Mouse (Mus musculus) olfactory bulb, adult 2 months (tissue): Measurements from ENCODE around the gene Man1b1. TPM values are rescaled to one million over a fixed set of nuclear protein-coding genes. Genes with fewer than 3 reads are reported as not detected.

Experiments used
- H3K27ac ChIP-seq: fragments of 200-500 bp; 2 replicates; pipeline ENCODE4 v1.5.1; 2012; ENCODE audit warnings: low read depth, low read length; ENCODE audit not compliant: insufficient read depth
- H3K4me1 ChIP-seq: fragments of 200-500 bp; 2 replicates; pipeline ENCODE4 v1.6.1; 2012; ENCODE audit warnings: low read length; ENCODE audit not compliant: control insufficient read depth, insufficient read depth
- H3K4me3 ChIP-seq: fragments of 200-500 bp; 2 replicates; pipeline ENCODE4 v1.5.1; 2012; ENCODE audit warnings: mild to moderate bottlenecking, low read depth, low read length, moderate library complexity; ENCODE audit not compliant: insufficient read depth
- CTCF ChIP-seq: fragments of 200-500 bp; IDR thresholded peaks from 2 replicates; pipeline ENCODE4 v1.5.1; 2012; ENCODE audit warnings: low read depth, mild to moderate bottlenecking, low read length, moderate library complexity; ENCODE audit not compliant: insufficient read depth
- POLR2A ChIP-seq: fragments of 200-500 bp; IDR thresholded peaks from 2 replicates; pipeline ENCODE4 v1.6.1; 2012; ENCODE audit warnings: mild to moderate bottlenecking, low read depth, low read length, moderate library complexity; ENCODE audit not compliant: insufficient read depth
- WGBS: fragments of 180-500 bp; shearing (Covaris S2); methylation state at CpG from one replicate; pipeline ENCODE4 v1.1.7; 2018; 5-methylcytosine and 5-hydroxymethylcytosine counted together
- polyA plus RNA-seq: library from polyadenylated mRNA; stranded (reverse); fragments of >200 nt; gene quantifications from 2 replicates; pipeline ENCODE4 v1.2.4, GENCODE M21; 2012; ENCODE audit warnings: low replicate concordance; ENCODE audit not compliant: missing spikeins, insufficient read depth, insufficient read length

The Man1b1 gene
- not detected in 2 replicates for polyA plus RNA-seq

GRCm38 (mm10) chr2:25332286-25333160 is at the start of gene Man1b1:
Gene Man1b1, plus strand, starts transcription at chr2:25332338.
- Histone ChIP-seq H3K27ac (peak within 1 kb of the TSS; percentile 83), H3K4me3 (peak within 1 kb of the TSS; percentile 87), H3K4me1 (peaks cover 3% of the 10 kb centered on the region; the same call in 1 of the 2 replicates)
- peak; percentile 30; the same call in 1 of the 2 replicates for TF ChIP-seq CTCF
- peak; percentile 85 for TF ChIP-seq POLR2A
- WGBS: under 1% methylated on average over 78 of the region's 78 CpGs

GRCm38 (mm10) chr2:25285551-25285950 is 46.6 kb upstream of the Man1b1 start:
- no peak overlapping the region for H3K27ac ChIP-seq
- 76% methylated on average over 2 of the region's 2 CpGs for WGBS
- TF ChIP-seq POLR2A (no peak), CTCF (no peak)
- H3K4me3 ChIP-seq: no peak overlapping the region
- H3K4me1 ChIP-seq: peaks cover 32% of the 10 kb centered on the region

- WGBS: 76% methylated on average over 1 of the region's 1 CpGs
- no peak overlapping the region for H3K4me3 ChIP-seq
- H3K27ac ChIP-seq: no peak overlapping the region
- no peak for TF ChIP-seq CTCF
- TF ChIP-seq POLR2A: no peak
- peaks cover 40% of the 10 kb centered on the region for H3K4me1 ChIP-seq
Observed at GRCm38 (mm10) chr2:25286314-25286713, 45.8 kb upstream of the Man1b1 start.

DNA sequence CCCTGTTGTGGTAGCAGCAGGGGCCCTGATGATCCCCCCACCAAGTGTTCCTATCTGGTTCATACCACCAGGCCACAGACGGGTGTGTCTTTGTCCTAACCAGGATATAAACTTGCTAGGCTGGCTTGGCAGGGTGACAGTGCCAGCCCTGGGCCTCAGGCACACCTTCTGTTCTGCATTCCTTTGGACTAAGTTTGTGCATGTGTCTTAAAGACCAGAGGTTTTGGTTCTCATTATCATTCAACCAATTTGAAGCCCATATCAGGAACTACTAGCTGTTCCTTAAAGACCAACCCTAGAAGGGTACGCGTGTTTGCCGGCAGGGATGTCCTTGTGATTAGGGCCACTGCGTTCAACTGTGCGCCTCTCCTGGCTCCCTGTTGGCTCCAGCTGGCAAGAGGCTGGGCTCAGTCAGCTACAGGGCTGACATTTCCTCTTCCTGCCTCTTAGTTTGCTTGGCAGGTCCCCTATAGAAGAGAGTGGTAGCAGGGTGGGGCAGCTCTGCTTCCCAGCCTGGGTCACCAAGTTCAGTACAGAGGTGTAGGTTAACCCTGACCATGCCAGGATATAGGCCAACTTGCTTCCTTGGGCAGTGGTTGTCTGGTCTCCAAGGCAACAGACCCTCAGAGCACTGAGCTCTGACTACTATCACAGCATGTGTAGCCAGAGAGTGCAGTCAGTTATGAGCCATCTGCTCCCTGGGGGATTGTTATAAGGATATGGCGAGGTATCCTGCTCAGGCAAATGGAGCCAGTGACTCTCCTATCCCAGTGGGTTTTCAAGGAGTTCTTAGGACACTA is 45.1 kb upstream of the Man1b1 start:
- TF ChIP-seq POLR2A: no peak
- TF ChIP-seq CTCF: no peak
- 33% methylated on average over 7 of the region's 7 CpGs for WGBS
- peaks cover 47% of the 10 kb centered on the region for H3K4me1 ChIP-seq
- H3K27ac ChIP-seq: no peak overlapping the region
- H3K4me3 ChIP-seq: no peak overlapping the region

DNA sequence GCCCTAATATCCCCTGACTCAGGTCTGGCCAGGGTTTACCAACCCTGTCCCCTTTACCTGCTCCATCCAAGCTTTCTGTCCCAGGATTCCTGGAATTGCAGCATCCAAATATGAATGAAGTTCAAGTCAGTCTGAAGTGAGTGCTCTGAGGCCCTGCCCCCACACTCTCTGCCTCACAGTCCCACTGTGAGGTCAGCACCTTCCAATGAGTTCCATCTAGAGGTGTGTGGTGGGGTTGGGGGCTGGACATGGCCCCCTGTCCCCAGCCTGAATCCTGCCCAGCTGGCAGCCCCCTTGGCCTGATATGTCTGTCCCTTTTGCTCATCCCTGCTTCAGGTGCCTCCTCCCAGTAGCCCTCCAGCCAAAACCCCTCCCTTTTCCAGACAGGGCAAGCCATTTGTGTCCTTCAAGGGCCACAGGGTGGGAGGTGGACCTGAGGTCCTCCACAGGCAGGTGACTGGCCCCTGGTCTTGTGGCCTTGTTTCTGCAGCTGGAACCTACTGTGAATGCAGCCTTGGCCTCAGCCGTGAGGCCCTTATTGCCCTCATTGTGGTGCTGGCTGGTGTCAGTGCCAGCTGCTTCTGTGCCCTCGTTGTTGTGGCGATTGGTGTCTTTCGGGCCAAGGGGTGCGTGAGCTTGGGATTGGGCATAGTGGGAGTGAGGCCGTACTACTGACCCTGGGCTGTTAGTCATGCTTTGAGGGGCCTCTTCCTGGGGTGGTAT is 44.0 kb upstream of the Man1b1 start, which contains the start of gene Tmem210:
Tmem210 (plus strand) TSS at position 219 of the 723 bp plus-strand sequence.
- H3K4me3 ChIP-seq: no peak within 1 kb of the TSS
- TF ChIP-seq CTCF: no peak
- no peak for TF ChIP-seq POLR2A
- 35% methylated on average over 6 of the region's 6 CpGs for WGBS
- no peak within 1 kb of the TSS for H3K27ac ChIP-seq
- peaks cover 57% of the 10 kb centered on the region for H3K4me1 ChIP-seq

DNA sequence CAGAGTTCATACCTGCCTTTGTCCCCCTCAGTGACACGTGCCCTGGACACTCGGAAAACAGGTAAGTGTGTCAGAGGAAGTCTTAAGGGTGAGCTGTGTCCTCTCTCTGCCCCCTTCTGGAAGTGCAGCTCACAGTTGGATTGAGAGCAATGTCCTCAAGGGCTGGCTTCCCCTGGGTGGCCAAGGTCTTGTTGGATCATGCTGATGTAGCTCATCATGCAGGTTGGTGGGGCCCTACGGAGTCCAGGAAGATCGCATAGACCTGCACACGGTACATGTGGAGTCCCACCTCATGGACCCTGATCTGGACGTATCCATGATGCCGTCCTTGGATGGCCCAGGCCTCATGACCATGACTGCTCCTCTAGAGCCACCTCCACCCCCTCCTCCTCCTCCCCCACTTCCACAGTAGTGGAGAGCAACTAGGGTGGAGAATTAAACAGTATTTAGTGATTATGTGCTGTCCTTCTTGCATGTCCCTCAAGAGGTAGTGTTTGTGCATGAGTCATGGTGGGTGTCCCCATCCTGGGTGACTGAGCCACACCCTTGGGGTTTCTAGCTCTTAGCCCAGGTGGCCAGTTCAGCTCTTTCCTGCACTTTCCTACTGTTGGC is 43.3 kb upstream of the Man1b1 start:
- TF ChIP-seq CTCF (no peak), POLR2A (0 out of 2 replicates have a peak, but pooled peaks have one; percentile 29)
- Histone ChIP-seq H3K4me3 (no peak overlapping the region), H3K4me1 (peaks cover 64% of the 10 kb centered on the region), H3K27ac (no peak overlapping the region)
- WGBS: 66% methylated on average over 7 of the region's 7 CpGs

DNA sequence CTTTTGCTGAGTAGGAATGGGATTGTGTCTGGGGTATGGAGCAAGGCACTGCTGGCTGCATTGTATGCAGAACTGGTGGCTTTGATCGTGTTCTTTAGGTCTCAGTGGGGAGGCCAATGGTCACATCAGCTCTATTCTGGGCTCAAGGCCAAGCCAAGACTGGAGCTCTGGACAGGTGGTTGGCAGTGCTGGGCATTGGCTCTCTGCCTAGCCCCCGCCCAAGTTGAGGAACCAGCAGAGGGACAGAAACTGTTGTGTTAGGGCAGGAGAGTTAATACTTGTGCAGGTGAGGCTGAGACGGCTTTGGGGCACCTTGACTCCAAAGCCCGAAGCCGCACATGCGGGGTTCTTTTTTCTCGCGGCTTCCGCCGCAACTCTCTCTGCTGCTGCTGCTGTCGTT is 42.5 kb upstream of the Man1b1 start, which contains the start of gene Lrrc26:
Lrrc26 (plus strand) TSS at position 265 of the 400 bp plus-strand sequence.
- WGBS: 8% methylated on average over 11 of the region's 11 CpGs
- Histone ChIP-seq H3K4me1 (peaks cover 72% of the 10 kb centered on the region), H3K4me3 (peak within 1 kb of the TSS; percentile 14; the same call in 1 of the 2 replicates), H3K27ac (peak within 1 kb of the TSS; percentile 29; the same call in 1 of the 2 replicates)
- TF ChIP-seq POLR2A (no peak), CTCF (no peak)

- Histone ChIP-seq H3K27ac (peak overlapping the region; percentile 29; the same call in 1 of the 2 replicates), H3K4me1 (peaks cover 77% of the 10 kb centered on the region), H3K4me3 (peak overlapping the region; percentile 14; the same call in 1 of the 2 replicates)
- TF ChIP-seq POLR2A (peak; percentile 17), CTCF (no peak)
- WGBS: 2% methylated on average over 54 of the region's 54 CpGs
Observed at GRCm38 (mm10) chr2:25290101-25290815, 41.9 kb upstream of the Man1b1 start.
